Mouse (Mus musculus) cerebellum, adult 2 months (tissue): Measurements from ENCODE around the gene 1700020N01Rik. TPM values are rescaled to one million over a fixed set of nuclear protein-coding genes. Genes with fewer than 3 reads are reported as not detected.

Experiments used
- DNase-seq, 2 experiments: peaks; one replicate each; pipeline ENCODE4 v3.0.0; 2021
- H3K27ac ChIP-seq: fragments of 200-500 bp; 2 replicates; pipeline ENCODE4 v1.5.1; 2012; ENCODE audit warnings: low read length, control low read depth, inconsistent platforms; ENCODE audit not compliant: insufficient read depth
- H3K27me3 ChIP-seq: fragments of 200-500 bp; 2 replicates; pipeline ENCODE4 v1.6.1; 2012; ENCODE audit warnings: inconsistent platforms, mild to moderate bottlenecking, low read length, moderate library complexity; ENCODE audit not compliant: control insufficient read depth, insufficient read depth
- H3K4me1 ChIP-seq: fragments of 200-500 bp; 2 replicates; pipeline ENCODE4 v1.6.1; 2011; ENCODE audit warnings: low read length; ENCODE audit not compliant: control insufficient read depth, insufficient read depth
- H3K4me3 ChIP-seq: fragments of 200-500 bp; replicated peaks from 2 replicates; pipeline ENCODE3; 2011; ENCODE audit warnings: mild to moderate bottlenecking, low read depth, low read length, control low read depth; ENCODE audit not compliant: insufficient read depth
- CTCF ChIP-seq: fragments of 200-500 bp; IDR thresholded peaks from 2 replicates; pipeline ENCODE4 v1.5.1; 2011; ENCODE audit warnings: low read depth, mild to moderate bottlenecking, control low read depth, low read length, moderate library complexity, borderline replicate concordance; ENCODE audit not compliant: insufficient read depth
- POLR2A ChIP-seq: fragments of 200-500 bp; IDR thresholded peaks from 2 replicates; pipeline ENCODE4 v1.6.1; 2011; ENCODE audit warnings: low read length, control low read depth, borderline replicate concordance; ENCODE audit not compliant: insufficient read depth
- WGBS: fragments of 180-500 bp; shearing (Covaris S2); methylation state at CpG from one replicate; pipeline ENCODE4 v1.1.7; 2018; 5-methylcytosine and 5-hydroxymethylcytosine counted together
- polyA plus RNA-seq: library from polyadenylated mRNA; depleted of rRNA; stranded (reverse); fragments of >200 nt; gene quantifications from 2 replicates; pipeline ENCODE4 v1.2.3, GENCODE M21; 2012; rRNA removed

The 1700020N01Rik gene
- polyA plus RNA-seq, 1 experiment, result not detected

DNA sequence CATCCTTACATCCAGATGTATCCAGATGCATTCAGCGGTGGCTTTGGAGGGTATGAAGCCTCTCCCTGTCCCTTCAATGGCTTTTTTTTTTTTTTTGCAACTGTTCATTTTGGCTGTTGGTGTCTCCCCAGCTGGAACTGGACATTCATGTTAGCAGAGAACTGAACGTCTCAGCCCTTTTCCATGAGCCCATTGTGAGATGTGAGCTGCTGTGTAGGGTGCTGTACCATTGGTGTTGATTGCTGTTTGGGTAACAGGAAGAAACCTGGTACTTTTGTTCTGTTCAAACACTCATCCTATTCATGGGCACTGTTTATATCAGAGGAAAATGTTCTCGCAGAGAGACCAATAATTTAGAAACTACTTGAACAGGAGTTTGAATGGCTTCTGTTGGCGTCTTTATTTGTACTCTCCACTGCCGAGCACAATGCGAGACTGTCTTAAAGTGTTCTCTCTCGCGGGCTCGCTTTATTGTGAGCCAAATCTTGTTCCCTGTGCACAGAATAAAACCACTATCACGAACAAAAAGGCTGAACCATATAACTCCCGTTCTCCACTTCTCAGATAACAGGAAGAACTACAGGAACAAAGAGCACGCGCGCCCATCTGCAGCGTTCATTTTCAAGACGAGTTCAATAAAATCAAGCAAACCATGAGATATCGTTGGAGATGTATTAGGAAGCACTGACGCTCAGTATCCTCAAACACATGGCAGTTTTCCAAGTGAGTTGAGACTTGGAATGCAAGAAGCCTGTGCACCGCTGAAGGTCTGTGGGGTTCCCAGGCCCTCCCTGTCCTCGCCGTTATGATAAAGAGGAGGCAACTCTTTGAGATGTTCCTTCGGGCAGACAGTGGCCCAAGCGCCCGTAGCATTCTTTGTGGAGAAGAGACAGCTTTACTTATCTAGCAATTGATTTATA is 59.7 kb downstream of the 1700020N01Rik start:
- TF ChIP-seq CTCF (no peak), POLR2A (no peak)
- 82% methylated on average over 24 of the region's 24 CpGs for WGBS
- Histone ChIP-seq H3K4me1 (no peaks in the 10 kb centered on the region), H3K27ac (peak overlapping the region; percentile 54; the same call in 1 of the 2 replicates), H3K4me3 (no peak overlapping the region), H3K27me3 (no peaks in the 10 kb centered on the region)
- DNase-seq, result peak in 1 of 2 experiments; percentile 30

DNA sequence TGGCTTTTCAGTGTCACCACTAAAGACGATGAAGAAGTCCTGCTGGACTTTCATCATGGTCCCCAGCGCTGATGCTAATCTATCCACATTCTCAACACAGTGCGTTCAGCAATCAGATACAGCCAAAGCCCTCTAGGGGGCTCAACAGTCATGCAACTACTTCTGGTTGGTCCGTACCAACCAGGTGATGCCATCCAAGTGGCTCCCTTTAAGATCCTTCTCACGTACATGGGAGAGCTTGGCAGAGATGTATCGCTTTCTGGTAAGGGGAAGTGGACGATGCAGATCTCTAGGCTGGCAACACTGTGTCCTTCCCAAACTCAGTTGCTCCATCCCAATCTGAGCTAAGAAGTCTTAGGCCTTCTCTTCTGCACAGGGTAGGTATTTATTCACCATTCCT is 60.5 kb downstream of the 1700020N01Rik start:
- 86% methylated on average over 7 of the region's 7 CpGs for WGBS
- Histone ChIP-seq H3K27ac (peak overlapping the region; percentile 54; the same call in 1 of the 2 replicates), H3K27me3 (no peaks in the 10 kb centered on the region), H3K4me3 (no peak overlapping the region), H3K4me1 (no peaks in the 10 kb centered on the region)
- DNase-seq, result no peak
- TF ChIP-seq POLR2A (no peak), CTCF (peak; percentile 24; the same call in 1 of the 2 replicates)

DNA sequence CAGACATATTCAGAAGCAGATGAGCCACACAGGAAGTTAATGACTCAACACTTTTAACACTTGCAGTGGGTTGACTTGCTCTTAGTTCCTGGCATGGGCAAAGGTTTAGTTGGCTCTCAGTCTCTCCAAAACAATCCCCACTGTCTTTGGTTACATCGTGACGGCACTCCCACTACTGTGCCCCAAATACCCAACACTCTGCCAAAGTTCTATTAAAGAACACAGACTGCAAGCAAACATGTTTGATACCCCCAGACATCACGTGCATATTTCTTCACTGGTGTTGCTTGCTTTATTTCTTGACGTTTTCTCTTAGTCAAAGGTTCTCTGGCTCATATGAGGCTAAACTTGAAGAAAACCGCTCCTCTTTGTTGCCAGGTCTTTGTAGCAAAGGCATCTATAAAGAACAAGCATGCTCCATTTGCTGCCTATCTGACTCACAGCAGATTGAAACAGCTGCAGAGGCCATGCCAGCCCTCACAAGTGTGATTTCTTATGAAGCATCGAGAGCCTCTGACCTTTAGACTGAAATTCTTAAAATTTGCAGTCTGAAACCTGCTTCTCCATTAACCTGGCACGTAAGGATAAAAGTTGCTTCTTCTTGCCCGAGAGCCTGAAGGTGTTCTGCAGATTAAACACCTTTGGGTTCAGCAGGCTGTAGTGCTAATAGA is 66.8 kb downstream of the 1700020N01Rik start:
- Histone ChIP-seq H3K27ac (no peak overlapping the region), H3K27me3 (no peaks in the 10 kb centered on the region), H3K4me1 (no peaks in the 10 kb centered on the region), H3K4me3 (no peak overlapping the region)
- DNase-seq, result no peak
- no peak for TF ChIP-seq POLR2A
- no peak for TF ChIP-seq CTCF
- WGBS, result 63% methylated on average over 8 of the region's 8 CpGs

DNA sequence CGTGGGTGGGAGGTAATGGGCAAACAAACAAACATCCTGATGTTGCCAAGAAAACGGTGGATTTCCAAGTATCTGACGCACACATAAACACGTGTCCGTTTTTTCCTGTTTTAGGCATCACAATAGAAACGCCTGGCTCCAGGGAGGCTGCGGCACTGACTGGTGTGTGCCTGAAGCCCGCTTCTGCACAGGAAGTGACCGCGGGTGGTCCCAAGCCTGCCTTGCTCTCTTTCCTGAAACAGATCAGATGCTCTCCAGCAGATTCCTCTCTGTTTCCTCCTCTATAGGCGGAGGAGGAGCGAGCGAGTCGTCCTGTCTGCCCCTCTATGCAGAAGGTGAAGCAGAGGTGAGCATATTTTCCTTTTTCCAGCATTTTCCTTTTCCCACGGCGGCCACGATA is 76.0 kb downstream of the 1700020N01Rik start:
- no peak overlapping the region for H3K27ac ChIP-seq
- 52% methylated on average over 17 of the region's 17 CpGs for WGBS
- no peaks in the 10 kb centered on the region for H3K27me3 ChIP-seq
- no peak overlapping the region for H3K4me3 ChIP-seq
- TF ChIP-seq POLR2A (no peak), CTCF (no peak)
- no peaks in the 10 kb centered on the region for H3K4me1 ChIP-seq
- DNase-seq, result no peak

DNA sequence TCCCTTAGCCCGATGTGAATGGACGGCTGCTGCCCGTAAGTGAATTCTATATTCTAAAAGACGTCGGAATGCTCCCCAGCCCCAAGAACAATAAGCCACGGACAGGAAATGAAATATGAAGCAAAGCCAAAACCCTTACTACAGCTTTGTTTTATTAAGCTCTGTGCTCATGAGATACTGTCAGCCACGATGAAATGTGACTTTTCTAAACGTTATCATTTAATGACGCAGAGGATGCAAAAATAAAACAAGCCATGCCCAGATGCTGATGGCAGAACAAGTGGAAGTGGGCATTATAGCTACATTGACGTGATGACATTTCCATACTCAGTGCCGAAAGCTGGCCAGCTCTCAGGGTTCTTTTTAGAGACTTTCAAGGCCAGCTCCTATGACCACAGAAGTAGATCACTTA is 76.8 kb downstream of the 1700020N01Rik start:
- TF ChIP-seq CTCF, result no peak
- no peak for TF ChIP-seq POLR2A
- Histone ChIP-seq H3K27ac (no peak overlapping the region), H3K27me3 (no peaks in the 10 kb centered on the region), H3K4me1 (no peaks in the 10 kb centered on the region), H3K4me3 (no peak overlapping the region)
- 74% methylated on average over 11 of the region's 11 CpGs for WGBS
- DNase-seq, result no peak

DNA sequence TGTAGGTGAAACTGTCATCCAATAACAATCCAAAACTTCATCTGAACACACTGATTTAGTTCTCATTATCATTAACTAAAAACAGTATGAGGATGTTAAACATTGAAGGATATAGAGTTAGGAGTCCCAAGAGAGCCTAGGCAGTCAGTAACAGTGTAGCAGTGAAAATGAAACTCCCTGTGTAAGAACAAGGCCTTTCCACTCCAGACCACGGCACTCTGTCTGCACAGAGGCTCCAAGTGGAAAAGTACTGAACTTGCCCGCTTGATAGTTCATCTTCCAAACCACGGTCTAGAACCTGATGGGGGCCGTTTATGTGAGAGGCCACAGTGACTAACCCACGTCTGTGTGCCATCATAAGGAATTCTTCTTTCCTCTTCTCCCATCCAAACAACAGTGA is 77.2 kb downstream of the 1700020N01Rik start:
- no peak overlapping the region for H3K4me3 ChIP-seq
- 92% methylated on average over 5 of the region's 5 CpGs for WGBS
- H3K27ac ChIP-seq, result no peak overlapping the region
- H3K4me1 ChIP-seq, result no peaks in the 10 kb centered on the region
- H3K27me3 ChIP-seq, result no peaks in the 10 kb centered on the region
- TF ChIP-seq POLR2A (no peak), CTCF (no peak)
- no peak for DNase-seq

Other genes starting within 250 kb of the 1700020N01Rik start
- gene Aldh8a1, start 215.9 kb upstream of the 1700020N01Rik start, polyA plus RNA-seq, result 0.11 and 0.24 TPM in 2 replicates